8 mouse cellular contexts compared by ENCODE assay signal in genomic region chr2:117120246-117121211, GRCm38 (mm10). TPM values are rescaled to one million over a fixed set of nuclear protein-coding genes. Genes with fewer than 3 reads are reported as not detected.
A peak's percentile ranks its signal among the peaks of the same experiment; 100 is the strongest.
DNase-seq lines count a peak whose midpoint lies in the region; ATAC-seq and TF ChIP-seq lines count a peak whose summit lies in the region.

No protein-coding gene starts in this region.

- peak; percentile 70 to 83 for DNase-seq in gastrocnemius, adult 8-10 months (ENCODE audit: low spot score in 2 of 2)
- peak; percentile 78 for DNase-seq in hindlimb bud, embryonic 11.5 days (ENCODE audit: extremely low spot score, low read depth, low spot score)
- peak; percentile 87 for DNase-seq in left cerebral cortex, adult 8-10 months (ENCODE audit: low spot score in 2 of 2)
- peak; percentile 94 to 95 for DNase-seq in right cerebral cortex, postnatal 10 days (ENCODE audit: low spot score in 2 of 2)
- peak; percentile 78 for DNase-seq in urinary bladder, postnatal 25 days (ENCODE audit: low spot score)

- H3K36me3 ChIP-seq in megakaryocyte, embryonic 14.5 days (replicated peaks; ENCODE audit: low read length), result no peaks in the 10 kb centered on the region

- H3K27ac ChIP-seq in cortical plate, adult 2 months (ENCODE audit: insufficient read depth, low read length), result peak overlapping the region; percentile 100

- H3K27me3 ChIP-seq in megakaryocyte, embryonic 14.5 days (replicated peaks), result no peaks in the 10 kb centered on the region

- ATAC-seq in activated CD4-positive, CD25-positive, alpha-beta regulatory T cell, adult 4 months, result peak; percentile 42

- peak; percentile 30; the same call in 1 of the 2 replicates for TF ChIP-seq CTCF in cortical plate, adult 2 months (IDR thresholded peaks at IDR 0.05; ENCODE audit: extremely low read depth, insufficient read depth, low read length)

- H3K4me3 ChIP-seq in cortical plate, adult 2 months (ENCODE audit: insufficient read depth, low read length), result peak overlapping the region; percentile 72
- peak overlapping the region; percentile 98 for H3K4me3 ChIP-seq in megakaryocyte, embryonic 14.5 days (replicated peaks)

- no peaks in the 10 kb centered on the region for H3K9me3 ChIP-seq in megakaryocyte, embryonic 14.5 days

- peak; percentile 55; the same call in 1 of the 2 replicates for TF ChIP-seq POLR2A in cortical plate, adult 2 months (IDR thresholded peaks at IDR 0.05; ENCODE audit: extremely low read depth, insufficient read depth, low read length)

- H3K4me1 ChIP-seq in cortical plate, adult 2 months (ENCODE audit: control insufficient read depth, insufficient read depth, low read length), result no peaks in the 10 kb centered on the region
- H3K4me1 ChIP-seq in megakaryocyte, embryonic 14.5 days, result peaks cover 26% of the 10 kb centered on the region

RNA-seq across cellular contexts. Expression of gene Spred1, which starts 0.6 kb away (rescaled TPM):
- 1 to 10 TPM; 1.8 to 2.2 TPM for polyA plus RNA-seq in activated CD4-positive, CD25-positive, alpha-beta regulatory T cell, adult 4 months (2017; shearing (Covaris generic))
- 49.6 and 53.5 TPM in 2 replicates for polyA plus RNA-seq in cortical plate, adult 2 months (2012; rRNA removed)
- 1 to 10 TPM; 4.4 to 6.0 (median 5.2) TPM for total RNA-seq in gastrocnemius, adult 8-10 months (2022)
- total RNA-seq in left cerebral cortex, adult 8-10 months (2022), result 100 to 1,000 TPM; 108 to 149 (median 118) TPM
- 0.75 and 0.89 TPM in 2 replicates for polyA plus RNA-seq in megakaryocyte, embryonic 14.5 days (2012; ENCODE audit: insufficient read depth, low replicate concordance)

Comparison
In these comparisons a context has a peak if more than half of its experiments do, and no peak if none do; other contexts are left out.
1. Peak in every context shown above with its lines: DNase-seq, ATAC-seq, H3K4me3 ChIP-seq and H3K27ac ChIP-seq.
2. RNA of gene Spred1, which starts 0.6 kb away (polyA plus RNA-seq): 49.6 to 53.5 TPM in cortical plate, adult 2 months; 1.8 to 2.2 TPM in activated CD4-positive, CD25-positive, alpha-beta regulatory T cell, adult 4 months and 0.75 to 0.89 TPM in megakaryocyte, embryonic 14.5 days; every median in the first group is over 10 times any median in the second.